Comparison of ENCODE assay signal across 8 mouse cellular contexts in the genomic region with DNA sequence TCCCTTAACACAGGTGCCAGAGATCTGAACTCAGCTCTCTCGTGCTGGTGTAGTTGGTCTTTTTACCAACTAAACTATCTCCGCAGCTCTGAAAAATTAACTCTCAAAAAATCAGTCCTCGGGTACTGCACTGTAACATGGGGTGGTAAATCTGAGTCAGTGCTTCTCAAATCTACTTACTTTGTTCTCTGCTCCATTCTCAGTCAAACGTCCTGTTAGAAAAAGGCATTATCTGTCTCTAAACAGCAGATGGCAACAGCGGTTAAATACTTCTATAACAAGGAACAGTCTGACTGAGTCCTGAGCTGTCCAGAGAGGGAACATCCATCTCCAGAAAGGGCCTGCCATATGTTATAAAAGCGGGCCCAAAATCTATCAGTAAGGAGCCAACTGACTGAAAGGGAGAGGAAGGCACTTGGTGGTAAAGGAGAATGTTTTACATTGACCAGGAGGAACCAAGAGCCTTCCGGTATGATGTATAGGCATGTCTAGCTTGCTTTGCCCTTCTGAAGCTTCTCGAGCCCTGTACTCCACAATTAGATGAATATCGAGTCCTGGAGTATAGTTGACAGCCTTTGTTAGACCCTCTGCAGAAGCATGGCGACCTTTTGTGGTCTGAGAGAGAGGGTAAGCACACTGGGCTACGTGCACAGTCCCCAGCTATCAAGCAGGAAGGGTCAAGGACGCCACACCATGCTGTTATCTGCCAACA. TPM values are rescaled to one million over a fixed set of nuclear protein-coding genes. Genes with fewer than 3 reads are reported as not detected.
DNase-seq lines count a peak whose midpoint lies in the region; ATAC-seq and TF ChIP-seq lines count a peak whose summit lies in the region.
"Not testable (repeated sequence)": the region's sequence is repeated elsewhere in the genome, so short reads cannot be mapped to it uniquely, and the experiment has no call there.

Gene Mthfs, plus strand, starts transcription at position 324 of the 712 bp plus-strand sequence.

- not testable (repeated sequence) for H3K9ac ChIP-seq in hindbrain, embryonic 12.5 days; liver, embryonic 13.5 days
- H3K9ac ChIP-seq in midbrain, embryonic 16.5 days (ENCODE audit: low read depth, low read length) = peak within 1 kb of the TSS; percentile 46; the same call in 1 of the 2 replicates

- not testable (repeated sequence) for H3K36me3 ChIP-seq in embryonic facial prominence, embryonic 10.5 days (replicated peaks); hindbrain, embryonic 12.5 days; liver, embryonic 13.5 days; midbrain, embryonic 16.5 days (ENCODE audit: control insufficient read depth, insufficient read depth, low read length); thymus, adult 2 months (ENCODE audit: control insufficient read depth, insufficient read depth, low read length)

- H3K27ac ChIP-seq in embryonic facial prominence, embryonic 10.5 days (replicated peaks) = peak within 1 kb of the TSS; percentile 79
- H3K27ac ChIP-seq in hindbrain, embryonic 12.5 days = peak within 1 kb of the TSS; percentile 79
- H3K27ac ChIP-seq in layer of hippocampus, adult 2 months = peak within 1 kb of the TSS; percentile 88
- peak within 1 kb of the TSS; percentile 55; the same call in 1 of the 2 replicates for H3K27ac ChIP-seq in liver, embryonic 13.5 days
- H3K27ac ChIP-seq in midbrain, embryonic 16.5 days (ENCODE audit: low read length) = peak within 1 kb of the TSS; percentile 78
- H3K27ac ChIP-seq in thymus, adult 2 months (ENCODE audit: control insufficient read depth, insufficient read depth, low read length) = peak within 1 kb of the TSS; percentile 71; the same call in 1 of the 2 replicates

- WGBS in embryonic facial prominence, embryonic 10.5 days = 29% methylated on average over 10 of the region's 12 CpGs
- WGBS in hindbrain, embryonic 12.5 days = 31% methylated on average over 9 of the region's 12 CpGs
- WGBS in liver, embryonic 13.5 days (ENCODE audit: insufficient replicate concordance) = 32% methylated on average over 9 of the region's 12 CpGs
- WGBS in midbrain, embryonic 16.5 days = 25% methylated on average over 8 of the region's 12 CpGs
- WGBS in thymus, adult 2 months = 25% methylated on average over 9 of the region's 12 CpGs

- H3K4me3 ChIP-seq in embryonic facial prominence, embryonic 10.5 days = peak within 1 kb of the TSS; percentile 49
- peak within 1 kb of the TSS; percentile 28 for H3K4me3 ChIP-seq in hindbrain, embryonic 12.5 days
- H3K4me3 ChIP-seq in layer of hippocampus, adult 2 months = peak within 1 kb of the TSS; percentile 57
- peak within 1 kb of the TSS; percentile 47 for H3K4me3 ChIP-seq in liver, embryonic 13.5 days (replicated peaks)
- H3K4me3 ChIP-seq in midbrain, embryonic 16.5 days (ENCODE audit: low read depth, low read length) = peak within 1 kb of the TSS; percentile 30
- peak within 1 kb of the TSS; percentile 43 for H3K4me3 ChIP-seq in thymus, adult 2 months (ENCODE audit: control insufficient read depth, insufficient read depth, low read length)

- H3K27me3 ChIP-seq in embryonic facial prominence, embryonic 10.5 days (replicated peaks; ENCODE audit: low read depth, poor library complexity, severe bottlenecking); hindbrain, embryonic 12.5 days; liver, embryonic 13.5 days; midbrain, embryonic 16.5 days (ENCODE audit: control insufficient read depth, insufficient read depth, low read depth, low read length); thymus, adult 2 months (ENCODE audit: control insufficient read depth, insufficient read depth, low read length): not testable (repeated sequence)

- H3K9me3 ChIP-seq in embryonic facial prominence, embryonic 10.5 days; hindbrain, embryonic 12.5 days (replicated peaks); liver, embryonic 13.5 days (replicated peaks); midbrain, embryonic 16.5 days (replicated peaks; ENCODE audit: control insufficient read depth, low read length, poor library complexity, severe bottlenecking): not testable (repeated sequence)

- not testable (repeated sequence) for DNase-seq in adrenal gland, postnatal 14 days; embryonic facial prominence, embryonic 10.5 days (ENCODE audit: low spot score); gastrocnemius, postnatal 10 days; layer of hippocampus, adult 2 months (ENCODE audit: low spot score in 2 of 2); liver, embryonic 13.5 days; thymus, adult 2 months

- ATAC-seq in hindbrain, embryonic 12.5 days (ENCODE audit: low FRiP score) = peak; percentile 73
- peak; percentile 20 for ATAC-seq in liver, embryonic 13.5 days (ENCODE audit: low read depth)
- peak; percentile 90 for ATAC-seq in midbrain, embryonic 16.5 days

- not testable (repeated sequence) for TF ChIP-seq POLR2A in thymus, adult 2 months (IDR thresholded peaks at IDR 0.05; ENCODE audit: control insufficient read depth, extremely low read depth, insufficient read depth, low read length, poor library complexity)

- H3K4me1 ChIP-seq in embryonic facial prominence, embryonic 10.5 days; hindbrain, embryonic 12.5 days; liver, embryonic 13.5 days (replicated peaks); midbrain, embryonic 16.5 days (ENCODE audit: control insufficient read depth, insufficient read depth, low read length); thymus, adult 2 months (replicated peaks; ENCODE audit: control insufficient read depth, insufficient read depth, low read length): not testable (repeated sequence)

- H3K4me2 ChIP-seq in hindbrain, embryonic 12.5 days (replicated peaks) = peak within 1 kb of the TSS; percentile 45
- H3K4me2 ChIP-seq in liver, embryonic 13.5 days = peak within 1 kb of the TSS; percentile 56
- peak within 1 kb of the TSS; percentile 52 for H3K4me2 ChIP-seq in midbrain, embryonic 16.5 days (ENCODE audit: low read length)

- TF ChIP-seq CTCF in layer of hippocampus, adult 2 months (conservative IDR thresholded peaks at IDR 0.05) = peak; percentile 65
- TF ChIP-seq CTCF in thymus, adult 2 months (IDR thresholded peaks at IDR 0.05; ENCODE audit: borderline replicate concordance, control insufficient read depth, extremely low read depth, insufficient read depth, low read length, poor library complexity) = not testable (repeated sequence)

RNA-seq across cellular contexts. Expression of gene Mthfs, which starts in this region (rescaled TPM):
- total RNA-seq in adrenal gland, postnatal 14 days (2021) = 36.1 and 39.8 TPM in 2 replicates
- 16.4 and 19.4 TPM in 2 replicates for polyA plus RNA-seq in embryonic facial prominence, embryonic 10.5 days (2016; fragmentation: Nextera tagmentation; extraction: Ambion mirVana)
- 10 to 100 TPM; 11.4 to 12.6 TPM for total RNA-seq in gastrocnemius, postnatal 10 days (2021)
- 17.4 and 22.4 TPM in 2 replicates for polyA plus RNA-seq in hindbrain, embryonic 12.5 days (2016; fragmentation: Nextera tagmentation; extraction: Ambion mirVana)
- 10 to 100 TPM; 37.5 to 58.7 TPM for total RNA-seq in layer of hippocampus, adult 2 months (2021)
- 14.0 and 15.1 TPM in 2 replicates for polyA plus RNA-seq in liver, embryonic 13.5 days (2015; fragmentation: Nextera tagmentation; extraction: Ambion mirVana)
- polyA plus RNA-seq in midbrain, embryonic 16.5 days (2015; fragmentation: Nextera tagmentation; extraction: Ambion mirVana) = 11.3 and 12.9 TPM in 2 replicates
- polyA plus RNA-seq in thymus, adult 2 months (2012; rRNA removed) = 5.7 and 7.8 TPM in 2 replicates

Comparison
In these comparisons a context has a peak if more than half of its experiments do, and no peak if none do; other contexts are left out.
1. ATAC-seq: peak in every context shown above with its lines; median percentile 90 in midbrain, embryonic 16.5 days; 73 in hindbrain, embryonic 12.5 days; 20 in liver, embryonic 13.5 days.